Mouse (Mus musculus): ENCODE measurements at regions not wholly inside any gene's neighbourhood (a gene's known extent, or its start where the extent isn't known, plus 50 kb on each side); places are given as distances from the start of the nearest gene placed in this dataset.

- no peak for DNase-seq
- intact Hi-C loops (cut with DNase I) = no loop called here
Measured at GRCm38 (mm10) chr8:126699389-126699775, 105.6 kb upstream of the Irf2bp2 start.

DNA sequence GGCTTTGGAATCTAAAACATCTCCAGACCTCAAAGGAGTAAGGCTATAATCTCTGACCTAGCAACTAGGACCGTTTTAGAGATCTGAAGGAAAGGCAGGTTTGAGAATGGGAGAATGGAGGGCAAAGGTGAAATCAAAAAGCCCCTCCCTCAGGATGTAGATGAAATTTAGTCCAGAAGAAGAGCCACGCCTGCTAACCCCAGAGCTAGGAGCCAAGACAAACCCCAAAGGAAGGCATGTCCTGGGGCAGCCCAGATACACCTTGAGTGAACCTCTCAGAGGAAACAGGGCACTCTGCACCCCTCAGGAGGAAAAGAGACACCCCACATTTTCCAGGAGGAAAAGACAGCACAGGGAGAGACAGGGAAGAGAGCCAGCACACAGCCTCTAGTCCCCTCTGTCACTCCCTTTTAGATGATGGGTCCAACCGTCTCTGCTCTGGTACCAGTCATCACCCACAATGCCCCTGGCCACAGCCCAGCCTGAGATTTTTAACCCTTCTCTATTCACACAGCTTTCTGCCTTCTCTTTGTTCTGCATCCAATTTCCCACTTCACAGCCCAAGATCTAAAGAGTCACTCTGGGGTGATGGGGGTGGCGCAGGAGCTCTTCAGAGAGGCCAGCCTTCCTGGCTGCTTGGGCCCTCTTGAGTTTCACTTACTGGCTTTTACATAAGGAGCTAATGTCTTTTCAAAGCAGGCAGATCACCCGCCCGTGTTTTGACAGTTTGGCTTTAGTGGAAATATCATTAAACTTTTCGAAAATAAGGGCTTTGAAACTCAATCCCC lies 105.0 kb upstream of the Irf2bp2 start:
- no peak for DNase-seq
- intact Hi-C loops (cut with DNase I) = no loop called here

- intact Hi-C loops (cut with DNase I) = no loop called here
- no peak for DNase-seq
Measured at GRCm38 (mm10) chr8:126696346-126697010, 102.7 kb upstream of the Irf2bp2 start.

DNA sequence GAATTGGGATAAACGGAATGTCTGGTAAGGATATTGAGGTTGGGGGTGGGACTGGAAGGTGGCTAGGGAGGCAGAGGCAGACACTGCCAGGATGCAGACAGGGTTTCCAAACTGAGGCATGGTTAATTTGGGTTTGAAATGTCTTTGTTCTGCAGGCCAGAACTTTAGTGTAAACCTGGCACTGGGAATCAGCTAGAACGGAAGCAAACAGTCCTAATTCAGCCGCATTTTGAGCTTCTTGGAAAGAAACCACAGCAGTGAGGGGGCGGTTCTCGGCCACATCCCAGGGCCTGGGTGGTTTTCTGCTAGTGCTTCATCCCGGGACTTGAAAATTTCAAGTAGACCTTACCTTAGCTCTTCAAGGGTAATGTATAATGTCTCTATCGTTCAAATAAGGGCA lies 100.6 kb upstream of the Irf2bp2 start:
- intact Hi-C loops (cut with DNase I) = no loop called here
- DNase-seq = peak; percentile 49 to 50

- intact Hi-C loops (cut with DNase I) = no loop called here
- no peak for DNase-seq
Measured at GRCm38 (mm10) chr8:126693642-126694041, 99.9 kb upstream of the Irf2bp2 start.

DNA sequence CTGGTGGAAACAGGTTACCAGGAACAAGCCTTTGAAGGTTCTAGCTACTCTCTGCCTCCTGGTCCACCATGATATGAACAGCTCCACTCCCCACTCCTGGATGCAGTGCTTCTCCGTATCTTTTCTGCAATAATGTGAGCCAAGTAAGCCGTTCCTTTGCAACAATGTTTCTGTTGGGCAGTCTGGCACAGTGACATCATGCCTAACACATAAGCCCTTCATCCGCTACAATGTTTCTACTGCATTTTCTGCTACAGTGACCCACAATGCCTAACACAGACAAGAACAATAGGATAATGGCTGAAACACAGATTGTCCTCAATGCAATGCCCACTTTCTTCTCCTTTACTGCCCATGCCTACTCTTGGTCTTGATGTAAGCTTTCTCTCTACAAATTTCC lies 98.9 kb upstream of the Irf2bp2 start:
- intact Hi-C loops (cut with DNase I) = no loop called here
- no peak for DNase-seq

DNA sequence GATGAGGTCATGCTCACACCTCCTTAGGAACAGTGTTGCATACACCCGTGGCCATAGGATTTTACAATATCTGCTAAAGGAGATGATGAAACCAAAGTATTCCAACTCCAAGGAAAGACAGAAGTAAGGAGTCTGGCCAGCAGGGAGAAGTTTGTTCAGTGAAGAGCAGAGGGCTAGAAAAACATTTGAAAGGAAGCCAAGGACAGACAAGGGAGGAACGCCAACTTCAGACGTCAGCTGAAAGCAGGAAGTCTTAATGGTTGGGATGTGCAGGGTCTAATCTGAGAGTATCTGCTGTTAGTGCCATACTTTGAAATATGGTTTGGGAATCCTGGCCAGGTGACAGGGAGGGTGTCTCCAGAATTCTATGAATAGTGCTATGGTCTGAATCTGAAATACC lies 98.5 kb upstream of the Irf2bp2 start:
- intact Hi-C loops (cut with DNase I) = no loop called here
- DNase-seq = peak; percentile 70 to 79

GRCm38 (mm10) chr8:126688450-126688849 lies 94.7 kb upstream of the Irf2bp2 start:
- no peak for DNase-seq
- intact Hi-C loops (cut with DNase I) = no loop called here

- intact Hi-C loops (cut with DNase I) = no loop called here
Measured at GRCm38 (mm10) chr8:126688014-126688413, 94.2 kb upstream of the Irf2bp2 start.

GRCm38 (mm10) chr8:126686827-126687226 lies 93.0 kb upstream of the Irf2bp2 start:
- intact Hi-C loops (cut with DNase I) = no loop called here
- DNase-seq = no peak

More at GRCm38 (mm10) chr8:126688014-126688413, 94.2 kb upstream of the Irf2bp2 start:
- DNase-seq = no peak

DNA sequence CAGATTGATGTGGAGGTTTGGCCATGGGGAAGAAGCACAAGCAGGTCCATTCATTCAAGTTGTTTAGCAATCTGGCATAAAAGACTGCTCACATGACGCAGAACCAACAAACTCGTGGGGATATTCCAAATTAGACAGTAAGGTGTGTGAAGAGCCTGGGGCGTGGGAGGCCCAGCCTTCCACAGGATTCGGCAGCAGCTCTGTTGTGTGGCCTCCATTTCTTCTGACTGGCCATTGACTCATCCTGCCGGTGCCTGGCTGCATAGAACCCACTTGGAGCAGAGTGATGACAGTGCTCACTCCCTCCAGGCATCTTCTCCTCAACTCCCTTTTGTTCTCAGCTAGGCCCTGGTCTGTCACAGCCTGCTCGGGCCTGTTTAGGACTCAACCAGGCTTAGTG lies 91.6 kb upstream of the Irf2bp2 start:
- DNase-seq = no peak
- intact Hi-C loops (cut with DNase I) = no loop called here

DNA sequence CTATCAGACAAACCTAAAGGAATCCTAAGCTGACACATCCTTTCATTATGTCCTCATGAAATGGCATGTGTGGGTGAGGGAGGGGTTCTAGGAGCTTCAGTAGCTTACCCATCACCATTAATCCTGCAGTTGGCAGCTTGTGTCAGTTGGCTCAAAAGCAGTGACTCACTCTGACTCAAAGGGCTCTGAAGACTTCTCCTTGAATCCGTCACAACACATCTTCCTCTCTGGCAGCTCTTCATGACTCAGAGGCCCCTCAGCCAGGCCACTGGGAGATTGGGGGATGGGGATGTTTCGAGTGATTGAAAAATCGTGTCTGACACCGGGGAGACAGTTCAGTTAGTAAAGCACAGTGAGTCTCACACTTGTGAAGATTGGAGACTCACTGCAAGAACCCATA lies 90.2 kb upstream of the Irf2bp2 start:
- intact Hi-C loops (cut with DNase I) = loop anchor here (5.0 kb wide), 1 partner anchor 38 kb away; no protein-coding TSS in a partner anchor
- no peak for DNase-seq

DNA sequence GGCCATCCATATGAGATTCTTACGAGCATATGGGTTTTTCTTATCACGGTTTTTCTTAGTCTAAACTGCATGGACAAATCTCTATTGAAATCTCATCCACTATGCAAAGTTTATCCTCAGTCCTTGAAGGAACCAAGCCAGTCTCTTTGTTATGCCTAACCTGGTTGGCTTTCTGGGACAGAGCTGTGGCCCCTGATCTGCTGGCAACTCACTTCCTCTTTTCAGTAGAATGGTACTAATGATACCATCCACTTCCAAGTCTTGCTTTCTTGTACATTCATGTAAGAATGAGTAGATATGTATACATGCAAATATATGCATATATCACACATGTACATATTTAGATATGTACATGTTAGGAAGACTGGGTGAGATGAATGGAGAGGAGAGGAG lies 89.8 kb upstream of the Irf2bp2 start:
- DNase-seq = no peak
- intact Hi-C loops (cut with DNase I) = loop anchor here (5.0 kb wide), 1 partner anchor 39 kb away; no protein-coding TSS in a partner anchor

DNA sequence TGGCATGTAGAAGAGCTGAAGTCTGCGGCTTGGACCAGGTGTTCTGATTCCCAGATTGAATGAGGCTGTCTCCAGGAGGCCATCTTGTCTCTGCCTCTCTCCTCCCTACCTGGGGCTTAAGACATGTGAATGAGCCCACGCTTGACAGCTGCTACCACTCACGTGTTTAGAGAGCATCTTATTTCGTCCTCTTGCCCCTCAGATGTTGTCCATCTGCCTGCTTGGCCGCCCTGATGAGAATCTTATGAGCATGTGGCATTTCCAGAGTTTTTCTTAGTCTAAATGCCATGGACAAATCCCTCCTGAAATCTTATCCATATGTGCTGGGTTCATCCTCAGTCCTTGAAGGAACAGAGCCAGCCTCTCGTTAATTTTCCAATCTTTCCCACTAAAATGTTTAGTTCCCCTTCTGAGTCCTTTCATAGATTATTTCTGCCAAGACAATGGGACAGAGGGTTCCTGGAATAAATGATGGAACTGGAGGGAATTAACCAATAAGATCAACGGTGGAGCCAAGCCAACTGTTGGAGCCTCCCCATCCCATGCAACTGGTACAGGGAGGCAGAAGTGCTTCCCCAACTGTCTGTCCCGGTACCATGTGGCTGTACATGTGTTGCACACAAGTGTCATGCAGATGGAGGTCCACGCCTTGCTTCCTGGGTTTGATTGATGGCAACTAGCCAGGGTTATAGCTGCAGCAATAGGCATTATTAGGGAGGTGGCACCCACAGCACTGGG lies 89.2 kb upstream of the Irf2bp2 start:
- intact Hi-C loops (cut with DNase I) = loop anchor here (5.0 kb wide), 1 partner anchor 39 kb away; no protein-coding TSS in a partner anchor
- no peak for DNase-seq

DNA sequence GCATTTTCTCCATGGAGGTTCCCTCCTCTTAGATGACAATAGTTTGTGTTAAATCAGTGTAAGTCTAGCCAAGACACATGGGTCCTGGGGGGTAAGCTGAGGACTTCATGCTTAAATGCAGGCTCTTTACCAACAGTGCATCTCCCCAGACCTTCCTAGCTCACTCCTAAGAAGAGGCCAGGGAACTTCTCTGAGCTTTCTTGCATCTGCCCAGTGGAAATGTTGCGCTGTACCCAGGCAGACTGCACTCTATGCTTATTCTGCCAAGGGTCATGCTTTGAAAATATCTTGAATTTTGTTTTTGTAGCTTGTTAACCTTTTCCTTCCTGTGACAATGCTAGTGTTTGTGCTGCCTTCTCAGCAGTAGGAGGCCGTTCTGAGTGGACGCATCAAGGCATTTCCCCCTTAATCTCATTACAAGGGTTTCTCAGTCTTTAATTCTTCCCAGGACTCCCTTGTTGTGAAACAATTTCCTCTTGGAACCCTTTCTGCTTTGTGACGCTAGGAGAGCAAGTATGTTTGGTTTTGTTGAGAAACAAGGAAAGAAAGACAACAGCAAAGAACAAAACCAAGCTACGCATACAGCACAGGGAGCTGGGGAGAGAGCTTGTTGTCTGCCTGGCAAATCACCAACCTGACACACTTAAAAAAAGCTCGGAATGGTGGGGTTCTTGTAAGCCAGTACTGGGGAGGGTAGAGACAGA lies 88.3 kb upstream of the Irf2bp2 start:
- no peak for DNase-seq
- intact Hi-C loops (cut with DNase I) = loop anchor here (5.0 kb wide), 1 partner anchor 40 kb away; no protein-coding TSS in a partner anchor

DNA sequence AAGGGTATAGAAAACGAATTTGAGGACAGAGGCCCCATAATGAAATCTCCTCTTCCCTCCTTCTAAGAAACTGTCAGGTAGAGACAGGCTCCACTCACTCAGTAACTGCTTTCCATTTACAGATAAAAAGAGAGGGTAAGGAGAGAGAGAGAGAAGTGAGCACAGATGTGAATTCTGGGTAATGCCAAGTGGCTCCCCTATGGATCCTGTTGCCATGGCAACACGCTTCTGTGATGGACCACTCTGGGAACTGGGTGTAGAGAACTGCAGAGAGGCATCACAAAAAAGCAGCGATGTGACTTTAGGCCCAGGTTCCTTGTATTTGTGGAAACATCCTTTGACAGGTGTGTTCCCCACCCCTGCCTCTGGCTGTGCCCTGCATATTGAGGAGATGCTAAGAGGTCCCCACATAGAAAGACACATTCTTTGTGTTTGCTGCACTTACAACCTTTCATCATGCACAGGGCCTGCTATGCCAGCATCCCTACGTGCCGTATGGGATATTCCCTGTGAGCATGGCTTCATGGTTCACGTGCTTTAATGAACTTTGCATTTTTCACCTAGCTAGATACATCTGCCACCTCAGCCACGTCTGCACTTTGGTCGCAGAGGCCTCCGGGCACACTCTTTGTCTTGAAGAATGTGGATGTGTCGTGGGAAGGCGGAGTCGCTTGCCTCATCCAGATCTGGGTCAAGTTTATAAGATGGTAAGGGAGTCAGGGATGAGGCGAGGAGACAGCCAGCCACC lies 84.4 kb upstream of the Irf2bp2 start:
- no peak for DNase-seq
- intact Hi-C loops (cut with DNase I) = no loop called here

DNA sequence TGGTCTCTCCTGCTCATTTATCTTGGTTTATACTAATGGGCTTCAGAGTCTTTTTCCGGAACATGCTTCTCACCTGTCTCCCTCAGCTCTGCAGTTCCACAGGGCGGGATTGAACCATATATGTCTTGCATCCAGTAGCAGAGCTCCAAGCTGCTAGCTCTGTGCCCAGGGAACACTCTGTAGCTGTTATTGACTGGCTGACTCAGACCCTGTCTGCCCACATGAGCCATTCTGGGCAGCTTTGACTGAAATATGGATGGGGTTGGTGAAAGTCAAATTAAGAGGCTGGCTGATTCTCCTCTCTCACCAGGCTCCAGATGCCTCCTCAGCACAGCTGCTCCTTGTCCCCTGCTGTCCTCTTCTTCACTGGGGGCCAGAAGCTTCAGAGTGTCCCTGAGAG lies 81.4 kb upstream of the Irf2bp2 start:
- intact Hi-C loops (cut with DNase I) = no loop called here
- DNase-seq = no peak

GRCm38 (mm10) chr8:126673038-126673740 lies 79.4 kb upstream of the Irf2bp2 start:
- intact Hi-C loops (cut with DNase I) = no loop called here
- peak in 1 of 2 experiments; percentile 41 for DNase-seq

GRCm38 (mm10) chr8:126671594-126671993 lies 77.8 kb upstream of the Irf2bp2 start:
- intact Hi-C loops (cut with DNase I) = loop anchor here (2.0 kb wide), 1 partner anchor 39 kb away; no protein-coding TSS in a partner anchor
- DNase-seq = no peak
